Mouse (Mus musculus) urinary bladder, postnatal 36 days (tissue): Measurements from ENCODE around the gene Hspb7.

Experiments used
- DNase-seq, 2 experiments: peaks; one replicate each; pipeline ENCODE4 v3.0.0; 2022; ENCODE audit warnings: low spot score in 2 of 2, mixed read lengths in 1 of 2

The Hspb7 gene

GRCm38 (mm10) chr4:141419398-141420191, 984 bp upstream of the Hspb7 start:
- no peak for DNase-seq

- no peak for DNase-seq
These were observed 307 bp downstream of the Hspb7 start for GRCm38 (mm10) chr4:141420886-141421285.

GRCm38 (mm10) chr4:141421423-141421822, 844 bp downstream of the Hspb7 start:
- DNase-seq = peak in 1 of 2 experiments; percentile 58

GRCm38 (mm10) chr4:141422841-141423240, 2.3 kb downstream of the Hspb7 start:
- DNase-seq = no peak

- DNase-seq = no peak
These were observed 2.7 kb downstream of the Hspb7 start for GRCm38 (mm10) chr4:141423288-141423687.

GRCm38 (mm10) chr4:141423691-141424431, 3.3 kb downstream of the Hspb7 start:
- no peak for DNase-seq

GRCm38 (mm10) chr4:141425484-141426479, 5.2 kb downstream of the Hspb7 start:
- no peak for DNase-seq

GRCm38 (mm10) chr4:141426796-141427745, 6.5 kb downstream of the Hspb7 start:
- no peak for DNase-seq

GRCm38 (mm10) chr4:141427921-141428320, 7.3 kb downstream of the Hspb7 start:
- no peak for DNase-seq

- DNase-seq = no peak
These were observed 8.8 kb downstream of the Hspb7 start for GRCm38 (mm10) chr4:141429381-141429780.

GRCm38 (mm10) chr4:141429847-141430246, 9.3 kb downstream of the Hspb7 start:
- no peak for DNase-seq

- peak; percentile 68 to 74 for DNase-seq
These were observed 10.4 kb downstream of the Hspb7 start for GRCm38 (mm10) chr4:141430997-141431396.

- DNase-seq = no peak
These were observed 12.1 kb downstream of the Hspb7 start for GRCm38 (mm10) chr4:141432666-141433065.

- DNase-seq = no peak
These were observed 12.6 kb downstream of the Hspb7 start for GRCm38 (mm10) chr4:141433191-141433590.

- no peak for DNase-seq
These were observed 15.4 kb downstream of the Hspb7 start, which contains the start of gene Srarp for GRCm38 (mm10) chr4:141435974-141436373. Gene Srarp, minus strand, starts transcription at chr4:141436105.

- DNase-seq = no peak
These were observed 18.7 kb downstream of the Hspb7 start for GRCm38 (mm10) chr4:141439083-141439803.

GRCm38 (mm10) chr4:141440877-141441276, 20.3 kb downstream of the Hspb7 start:
- no peak for DNase-seq

- no peak for DNase-seq
These were observed 23.3 kb downstream of the Hspb7 start for GRCm38 (mm10) chr4:141443641-141444429.
